ENCODE assay signal across 19 mouse cellular contexts in genomic region chr17:9286431-9286830, GRCm38 (mm10).
DNase-seq lines count a peak whose midpoint lies in the region; ATAC-seq and TF ChIP-seq lines count a peak whose summit lies in the region.
"Had no signal": no experiment of that assay in that cellular context is flagged by ENCODE, and none has a peak within 500 bp of the region (broad histone marks: within the 10 kb centered on the region; RNA-seq: fewer than 3 reads in every experiment).

No protein-coding gene starts in this region.

- H3K4me3 ChIP-seq in liver, embryonic 14.5 days (ENCODE audit: insufficient read depth in 1 of 2, low read depth in 2 of 2, low read length in 2 of 2): no peak overlapping the region
- no peak overlapping the region for H3K4me3 ChIP-seq in ES-Bruce4 (ENCODE audit: low read depth, low read length)
- no peak overlapping the region for H3K4me3 ChIP-seq in embryonic facial prominence, embryonic 10.5 days
- H3K4me3 ChIP-seq in heart, embryonic 11.5 days (ENCODE audit: low read depth, low read length): no peak overlapping the region
- H3K4me3 ChIP-seq: erythroblast, embryonic 14.5 days; forebrain, embryonic 15.5 days; limb, embryonic 13.5 days; lung, embryonic 15.5 days; megakaryocyte, embryonic 14.5 days; stomach, embryonic 15.5 days had no signal

- H3K4me2 ChIP-seq in liver, embryonic 14.5 days (ENCODE audit: low read depth): no peak overlapping the region
- H3K4me2 ChIP-seq in heart, embryonic 11.5 days: no peak overlapping the region
- H3K4me2 ChIP-seq: forebrain, embryonic 15.5 days; limb, embryonic 13.5 days; lung, embryonic 15.5 days; stomach, embryonic 15.5 days had no signal

- no peak for TF ChIP-seq EP300 in liver, embryonic 14.5 days (IDR thresholded peaks at IDR 0.05; ENCODE audit: low read depth)
- no peak for TF ChIP-seq EP300 in ES-Bruce4 (IDR thresholded peaks at IDR 0.05; ENCODE audit: insufficient read depth, low read depth, low read length)

- no peak overlapping the region for H3K9ac ChIP-seq in liver, embryonic 14.5 days (replicated peaks)
- H3K9ac ChIP-seq in ES-Bruce4 (ENCODE audit: low read depth, poor library complexity, severe bottlenecking): no peak overlapping the region
- no peak overlapping the region for H3K9ac ChIP-seq in heart, embryonic 11.5 days (ENCODE audit: low read depth, low read length)
- H3K9ac ChIP-seq: forebrain, embryonic 15.5 days; limb, embryonic 13.5 days; lung, embryonic 15.5 days; stomach, embryonic 15.5 days had no signal

- H3K27me3 ChIP-seq in liver, embryonic 14.5 days (ENCODE audit: control insufficient read depth, insufficient read depth, low read length): no peaks in the 10 kb centered on the region
- H3K27me3 ChIP-seq in ES-Bruce4 (ENCODE audit: control insufficient read depth, insufficient read depth, low read length, poor library complexity, severe bottlenecking): no peaks in the 10 kb centered on the region
- peaks cover 24% of the 10 kb centered on the region for H3K27me3 ChIP-seq in embryonic facial prominence, embryonic 10.5 days (replicated peaks; ENCODE audit: low read depth, poor library complexity, severe bottlenecking)
- no peaks in the 10 kb centered on the region for H3K27me3 ChIP-seq in heart, embryonic 11.5 days (ENCODE audit: control insufficient read depth, insufficient read depth, low read length)
- H3K27me3 ChIP-seq: forebrain, embryonic 15.5 days; limb, embryonic 13.5 days; lung, embryonic 15.5 days; megakaryocyte, embryonic 14.5 days; stomach, embryonic 15.5 days had no signal

- peak; percentile 55 for DNase-seq in heart, adult 11 months
- DNase-seq in heart, postnatal 10 days: no peak
- DNase-seq in liver, embryonic 14.5 days (ENCODE audit: low read depth in 3 of 3, low spot score in 3 of 3): no peak
- no peak for DNase-seq in liver
- peak; percentile 29 for DNase-seq in embryonic facial prominence, embryonic 10.5 days (ENCODE audit: low spot score)
- DNase-seq in cerebellum, postnatal 36 days: no peak
- DNase-seq: adrenal gland, postnatal 10 days; cerebellum, adult 11-12 months; cerebellum, postnatal 25 days; layer of hippocampus, adult 9-11 months had no signal

- no peak for ATAC-seq in liver, embryonic 14.5 days (ENCODE audit: insufficient read depth)
- no peak for ATAC-seq in heart, embryonic 11.5 days (replicated peaks; ENCODE audit: insufficient number of reproducible peaks, low FRiP score, low TSS enrichment)
- ATAC-seq: forebrain, embryonic 15.5 days; midbrain, embryonic 16.5 days had no signal

- no peaks in the 10 kb centered on the region for H3K4me1 ChIP-seq in liver, embryonic 14.5 days (replicated peaks; ENCODE audit: control insufficient read depth in 2 of 2, insufficient read depth in 2 of 2, low read length in 1 of 2)
- H3K4me1 ChIP-seq in ES-Bruce4 (ENCODE audit: control insufficient read depth, insufficient read depth, low read length): no peaks in the 10 kb centered on the region
- H3K4me1 ChIP-seq in embryonic facial prominence, embryonic 10.5 days: peaks cover 18% of the 10 kb centered on the region
- H3K4me1 ChIP-seq in heart, embryonic 11.5 days (ENCODE audit: control insufficient read depth, insufficient read depth, low read length): no peaks in the 10 kb centered on the region
- H3K4me1 ChIP-seq: lung, embryonic 15.5 days; megakaryocyte, embryonic 14.5 days; stomach, embryonic 15.5 days had no signal

- 27% methylated on average over 5 of the region's 5 CpGs for WGBS in liver, embryonic 14.5 days (ENCODE audit: insufficient replicate concordance)
- WGBS in embryonic facial prominence, embryonic 10.5 days: 52% methylated on average over 5 of the region's 5 CpGs
- WGBS in heart, embryonic 11.5 days (ENCODE audit: insufficient replicate concordance): 44% methylated on average over 5 of the region's 5 CpGs

- H3K27ac ChIP-seq in liver, embryonic 14.5 days: no peak overlapping the region
- no peak overlapping the region for H3K27ac ChIP-seq in ES-Bruce4 (ENCODE audit: insufficient read depth, low read length)
- no peak overlapping the region for H3K27ac ChIP-seq in embryonic facial prominence, embryonic 10.5 days (replicated peaks)
- no peak overlapping the region for H3K27ac ChIP-seq in heart, embryonic 11.5 days (ENCODE audit: low read depth, low read length)
- H3K27ac ChIP-seq: forebrain, embryonic 15.5 days; limb, embryonic 13.5 days; lung, embryonic 15.5 days; stomach, embryonic 15.5 days had no signal

- TF ChIP-seq POLR2A in ES-Bruce4 (IDR thresholded peaks at IDR 0.05; ENCODE audit: insufficient read depth, low read length): no peak

- peak; percentile 31 for TF ChIP-seq CTCF in liver, embryonic 14.5 days (IDR thresholded peaks at IDR 0.05; ENCODE audit: low read depth)
- TF ChIP-seq CTCF in ES-Bruce4 (IDR thresholded peaks at IDR 0.05; ENCODE audit: low read depth, low read length): peak; percentile 62

- no peaks in the 10 kb centered on the region for H3K36me3 ChIP-seq in liver, embryonic 14.5 days (replicated peaks; ENCODE audit: control insufficient read depth, insufficient read depth, low read depth)
- no peaks in the 10 kb centered on the region for H3K36me3 ChIP-seq in ES-Bruce4 (ENCODE audit: control insufficient read depth, insufficient read depth, low read length, poor library complexity, severe bottlenecking)
- no peaks in the 10 kb centered on the region for H3K36me3 ChIP-seq in embryonic facial prominence, embryonic 10.5 days (replicated peaks)
- H3K36me3 ChIP-seq in heart, embryonic 11.5 days (ENCODE audit: control insufficient read depth, insufficient read depth, low read length): no peaks in the 10 kb centered on the region
- H3K36me3 ChIP-seq: forebrain, embryonic 15.5 days; limb, embryonic 13.5 days; lung, embryonic 15.5 days; stomach, embryonic 15.5 days had no signal

- no peaks in the 10 kb centered on the region for H3K9me3 ChIP-seq in liver, embryonic 14.5 days (ENCODE audit: control insufficient read depth, low read length)
- H3K9me3 ChIP-seq in ES-Bruce4 (replicated peaks; ENCODE audit: control insufficient read depth, insufficient read depth, low read length, poor library complexity, severe bottlenecking): no peaks in the 10 kb centered on the region
- no peaks in the 10 kb centered on the region for H3K9me3 ChIP-seq in embryonic facial prominence, embryonic 10.5 days
- no peaks in the 10 kb centered on the region for H3K9me3 ChIP-seq in heart, embryonic 11.5 days (replicated peaks; ENCODE audit: control insufficient read depth, low read length)
- H3K9me3 ChIP-seq: forebrain, embryonic 15.5 days; limb, embryonic 13.5 days; lung, embryonic 15.5 days; stomach, embryonic 15.5 days had no signal

- intact Hi-C loops in heart, postnatal 10 days (cut with DNase I): no loop called here

Comparison
In these comparisons a context has a peak if more than half of its experiments do, and no peak if none do; other contexts are left out.
1. DNase-seq: peak in heart, adult 11 months (single experiment) and embryonic facial prominence, embryonic 10.5 days (single experiment); none in heart, postnatal 10 days (0 of 2), liver, embryonic 14.5 days (0 of 3), liver (single experiment) and cerebellum, postnatal 36 days (0 of 2).